Mouse (Mus musculus) intestine, embryonic 14.5 days (tissue): ENCODE data around the gene Carhsp1. TPM values are rescaled to one million over a fixed set of nuclear protein-coding genes. Genes with fewer than 3 reads are reported as not detected.

Experiments used
- ATAC-seq: fragments of 200-750 bp; cut with Nextera tagmentation; replicated peaks from 2 replicates; pipeline ENCODE4 v1.8.0; 2017; ENCODE audit warnings: low read depth, moderate number of reproducible peaks, moderate TSS enrichment, moderate library complexity; ENCODE audit not compliant: low FRiP score, low TSS enrichment
- DNase-seq: peaks from one replicate; pipeline ENCODE4 v3.0.0-alpha.2; 2018; ENCODE audit warnings: low spot score
- H3K27ac ChIP-seq: fragments of 300-500 bp; sonication (generic); 2 replicates; pipeline ENCODE4 v1.5.1; 2014; ENCODE audit warnings: low read depth, mild to moderate bottlenecking, control low read depth
- H3K27me3 ChIP-seq: fragments of 300-500 bp; sonication (generic); replicated peaks from 2 replicates; pipeline ENCODE4 v1.6.1; 2014; ENCODE audit warnings: low read length, control low read depth; ENCODE audit not compliant: control insufficient read depth, insufficient read depth
- H3K36me3 ChIP-seq: fragments of 300-500 bp; sonication (generic); 2 replicates; pipeline ENCODE4 v1.6.1; 2014; ENCODE audit warnings: low read length, control low read depth; ENCODE audit not compliant: control insufficient read depth, insufficient read depth
- H3K4me1 ChIP-seq: fragments of 300-500 bp; sonication (generic); replicated peaks from 2 replicates; pipeline ENCODE4 v1.6.1; 2014; ENCODE audit warnings: low read length, control low read depth, mixed read lengths; ENCODE audit not compliant: control insufficient read depth, insufficient read depth
- H3K4me2 ChIP-seq: fragments of 300-500 bp; sonication (generic); 2 replicates; pipeline ENCODE4 v1.6.1; 2014; ENCODE audit warnings: low read length
- H3K4me3 ChIP-seq: fragments of 300-500 bp; sonication (generic); 2 replicates; pipeline ENCODE4 v1.5.1; 2014; ENCODE audit warnings: low read depth, low read length, control low read depth, mixed read lengths
- H3K9ac ChIP-seq: fragments of 300-500 bp; sonication (generic); 2 replicates; pipeline ENCODE4 v1.6.1; 2014; ENCODE audit warnings: mild to moderate bottlenecking, low read length
- H3K9me3 ChIP-seq: fragments of 300-500 bp; sonication (generic); 2 replicates; pipeline ENCODE4 v1.6.1; 2016; ENCODE audit warnings: low read length, control low read depth; ENCODE audit not compliant: control insufficient read depth
- WGBS: fragments of 180-500 bp; shearing (Covaris S2); extraction: QIAGEN DNeasy Blood & Tissue Kit; methylation state at CpG from one replicate; pipeline ENCODE4 v1.1.7; 2014; 5-methylcytosine and 5-hydroxymethylcytosine counted together
- microRNA-seq: library from miRNA; unstranded; fragments of <30 nt; microRNA quantifications from one replicate; pipeline ENCODE4, GENCODE M21; 2016
- polyA plus RNA-seq: library from polyadenylated mRNA; unstranded; fragments of >200 nt; fragmentation: Nextera tagmentation; extraction: Ambion mirVana; gene quantifications from 2 replicates; pipeline ENCODE4 v1.2.1, GENCODE M21; 2014

The Carhsp1 gene
- polyA plus RNA-seq, 1 experiment from 2014 or later: 41.5 TPM

DNA sequence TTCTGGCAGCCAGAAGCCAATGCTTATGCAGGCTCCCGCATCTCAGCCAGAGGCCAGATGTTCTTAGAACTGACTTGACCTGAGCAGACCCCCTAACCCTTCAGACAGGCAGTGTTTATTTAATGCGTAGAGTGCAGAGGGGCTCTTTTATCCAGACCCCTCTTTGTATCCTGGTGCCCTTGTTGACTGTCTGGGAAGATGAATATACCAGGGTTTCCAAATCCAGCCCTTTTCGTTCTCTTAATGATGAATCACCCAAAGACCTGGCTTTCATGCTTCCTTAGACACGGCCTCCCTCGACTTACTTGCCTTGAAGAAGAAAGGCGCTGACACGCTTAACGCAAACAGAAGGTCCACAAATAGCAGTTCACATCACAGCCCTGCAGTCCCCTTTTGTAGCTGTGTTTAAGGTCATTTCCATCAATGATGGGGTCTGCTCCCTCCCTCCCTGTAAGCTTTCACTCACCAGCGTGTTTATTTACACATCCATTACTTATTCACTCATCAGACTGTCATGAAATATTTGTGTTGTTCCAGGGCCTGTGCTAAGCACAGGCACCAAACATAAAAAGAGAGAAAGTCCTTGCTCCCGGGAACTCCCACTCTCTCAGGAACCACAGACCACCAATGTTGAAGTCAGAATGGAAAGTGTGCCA is 52.2 kb downstream of the Carhsp1 start:
- no peak overlapping the region for H3K4me2 ChIP-seq
- ATAC-seq (no peak), DNase-seq (no peak)
- WGBS: 20% methylated on average over 10 of the region's 10 CpGs
- H3K27ac ChIP-seq: peak overlapping the region; percentile 16; the same call in 1 of the 2 replicates
- H3K9me3 ChIP-seq: no peaks in the 10 kb centered on the region
- H3K9ac ChIP-seq: no peak overlapping the region
- H3K4me1 ChIP-seq: peaks cover 13% of the 10 kb centered on the region
- 0 out of 2 replicates have a peak, but pooled peaks cover 3% of the 10 kb centered on the region for H3K36me3 ChIP-seq
- H3K27me3 ChIP-seq: no peaks in the 10 kb centered on the region
- H3K4me3 ChIP-seq: no peak overlapping the region

DNA sequence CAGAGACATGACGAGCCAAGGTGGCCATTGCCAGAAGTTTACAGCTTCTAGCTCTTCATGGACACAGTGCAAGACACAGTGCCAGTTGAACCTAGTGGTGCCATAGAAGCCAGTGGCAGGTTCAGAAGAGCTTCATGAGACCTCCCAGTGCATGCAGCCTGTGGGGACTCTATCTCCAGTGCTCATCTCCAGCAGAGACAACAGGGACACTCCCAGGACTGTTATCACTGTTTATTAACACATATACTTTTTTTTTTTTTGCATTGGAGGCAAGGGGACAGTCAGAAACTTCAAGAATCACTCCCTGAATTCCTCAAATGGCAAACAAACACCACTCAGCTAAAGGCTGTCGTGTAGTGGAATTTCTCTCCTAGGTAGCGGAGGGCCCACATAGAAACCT is 58.5 kb downstream of the Carhsp1 start:
- no peaks in the 10 kb centered on the region for H3K27me3 ChIP-seq
- no peak overlapping the region for H3K4me3 ChIP-seq
- H3K27ac ChIP-seq: no peak overlapping the region
- H3K9ac ChIP-seq: no peak overlapping the region
- H3K4me1 ChIP-seq: no peaks in the 10 kb centered on the region
- no peak overlapping the region for H3K4me2 ChIP-seq
- ATAC-seq: no peak
- no peaks in the 10 kb centered on the region for H3K9me3 ChIP-seq
- peaks cover 18% of the 10 kb centered on the region for H3K36me3 ChIP-seq
- no peak for DNase-seq
- WGBS: 83% methylated on average over 3 of the region's 3 CpGs

DNA sequence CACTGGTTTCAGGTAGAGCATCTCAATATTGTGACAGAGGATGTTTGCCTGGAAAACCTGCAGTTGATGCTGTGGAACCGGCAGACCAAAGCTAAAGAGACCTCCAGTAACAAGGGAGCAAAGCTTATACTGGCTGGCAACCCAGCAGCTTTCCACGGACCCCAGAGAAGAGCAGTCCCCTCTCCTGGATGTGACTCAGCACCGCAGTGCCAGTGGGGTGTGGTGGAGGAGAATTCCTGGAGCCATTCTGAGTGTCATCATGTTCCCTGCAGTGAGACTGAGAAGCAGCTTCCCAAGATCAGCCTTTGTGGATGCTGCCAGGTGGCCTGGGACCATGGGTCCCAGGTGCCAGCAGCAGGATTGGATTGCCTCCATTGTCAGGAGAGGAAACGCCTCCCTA is 58.9 kb downstream of the Carhsp1 start:
- no peak overlapping the region for H3K4me2 ChIP-seq
- WGBS: 87% methylated on average over 4 of the region's 4 CpGs
- ATAC-seq: no peak
- no peak overlapping the region for H3K9ac ChIP-seq
- H3K27me3 ChIP-seq: no peaks in the 10 kb centered on the region
- peaks cover 17% of the 10 kb centered on the region for H3K36me3 ChIP-seq
- no peak overlapping the region for H3K27ac ChIP-seq
- H3K4me1 ChIP-seq: no peaks in the 10 kb centered on the region
- no peaks in the 10 kb centered on the region for H3K9me3 ChIP-seq
- DNase-seq: no peak
- no peak overlapping the region for H3K4me3 ChIP-seq

DNA sequence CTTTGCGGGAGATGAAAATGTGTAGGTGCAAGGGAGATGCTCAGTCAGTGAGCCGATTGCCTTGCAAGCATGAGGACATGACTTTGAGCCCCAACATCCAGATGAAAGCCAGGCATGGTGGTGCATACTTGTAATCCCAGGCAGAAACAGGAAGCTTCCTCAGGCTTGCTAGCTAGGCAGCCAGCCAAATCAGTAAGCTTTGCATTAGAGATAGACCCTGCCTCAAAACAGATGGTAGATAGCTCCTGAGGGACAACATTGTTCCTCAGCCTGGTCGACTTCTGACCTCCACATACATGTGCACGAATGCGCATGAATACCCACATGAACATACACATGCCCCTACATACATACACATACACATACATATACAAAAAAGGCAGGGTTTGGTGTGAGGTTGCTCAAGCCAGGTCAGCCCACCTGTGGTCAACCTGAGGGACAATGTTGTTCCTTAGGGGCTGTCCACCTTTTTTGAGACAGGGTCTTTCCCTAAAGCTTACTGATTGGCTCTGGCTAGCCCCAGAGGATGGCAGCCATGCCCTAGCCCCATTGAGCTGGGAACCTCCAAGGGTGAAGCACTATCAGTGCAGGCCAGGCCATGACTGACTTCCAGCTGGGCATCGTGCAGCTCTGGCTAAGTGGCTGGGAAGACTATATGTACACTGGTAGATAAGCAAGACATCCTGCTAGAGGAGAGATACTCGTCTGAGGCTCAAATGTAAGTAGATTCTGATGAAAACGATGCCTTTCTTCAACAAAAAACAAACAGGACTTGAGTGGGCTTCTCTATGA is 59.5 kb downstream of the Carhsp1 start:
- Histone ChIP-seq H3K9me3 (no peaks in the 10 kb centered on the region), H3K4me2 (no peak overlapping the region), H3K27ac (no peak overlapping the region), H3K4me3 (no peak overlapping the region), H3K36me3 (peaks cover 15% of the 10 kb centered on the region), H3K4me1 (no peaks in the 10 kb centered on the region), H3K27me3 (no peaks in the 10 kb centered on the region), H3K9ac (no peak overlapping the region)
- 90% methylated on average over 8 of the region's 8 CpGs for WGBS
- no peak for ATAC-seq
- no peak for DNase-seq

DNA sequence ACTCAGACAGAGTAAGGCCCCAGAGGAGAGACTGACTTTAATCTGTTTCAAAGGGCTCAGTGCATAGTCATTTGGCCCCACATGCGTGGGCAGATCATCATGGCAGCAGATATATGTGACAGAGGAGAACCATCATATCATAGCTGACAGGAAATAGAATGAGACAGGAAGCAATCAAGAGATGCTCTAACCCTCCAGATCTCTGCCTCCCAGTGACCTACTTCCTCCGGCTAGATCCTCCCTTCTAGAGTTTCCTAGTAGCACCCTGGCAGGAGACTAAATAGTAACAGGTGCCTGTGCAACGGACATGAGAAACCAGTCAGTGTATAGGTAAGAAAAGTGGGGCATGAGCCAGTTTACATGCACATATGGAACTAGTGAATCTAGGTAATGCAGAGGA is 61.6 kb downstream of the Carhsp1 start:
- DNase-seq (no peak), ATAC-seq (no peak)
- WGBS: 82% methylated on average over 3 of the region's 3 CpGs
- Histone ChIP-seq H3K27ac (no peak overlapping the region), H3K4me3 (no peak overlapping the region), H3K4me1 (no peaks in the 10 kb centered on the region), H3K4me2 (no peak overlapping the region), H3K27me3 (no peaks in the 10 kb centered on the region), H3K9me3 (no peaks in the 10 kb centered on the region), H3K9ac (no peak overlapping the region), H3K36me3 (peaks cover 15% of the 10 kb centered on the region)

Small RNAs within 50 kb of the gene (microRNA-seq; reads per million reads assigned to microRNA genes)
- not detected for gene Gm22137

Other genes starting within 250 kb of the Carhsp1 start
- gene Tmem114, start 247.0 kb downstream of the Carhsp1 start, polyA plus RNA-seq: 0.12 TPM in 1 of 2 replicates, not detected in the other
- gene Mettl22, start 201.4 kb downstream of the Carhsp1 start, polyA plus RNA-seq: 21.0 and 24.5 TPM in 2 replicates
- gene Abat, start 158.7 kb downstream of the Carhsp1 start, polyA plus RNA-seq: 38.7 and 41.6 TPM in 2 replicates
- 65.5 and 73.1 TPM in 2 replicates for gene Pmm2, start 34.5 kb downstream of the Carhsp1 start, polyA plus RNA-seq
- 15.6 and 16.8 TPM in 2 replicates for gene Tmem186, start 34.4 kb downstream of the Carhsp1 start, polyA plus RNA-seq
- not detected in 2 replicates for gene Gm5767, start 8.6 kb upstream of the Carhsp1 start, polyA plus RNA-seq
- gene Usp7, start 120.2 kb upstream of the Carhsp1 start, polyA plus RNA-seq: 45.4 and 50.2 TPM in 2 replicates
- gene 1810013L24Rik, start 157.9 kb upstream of the Carhsp1 start, polyA plus RNA-seq: 14.0 and 14.3 TPM in 2 replicates